Mouse (Mus musculus) frontal cortex, adult 2 months (tissue): ENCODE results near the gene Gm10721. TPM values are rescaled to one million over a fixed set of nuclear protein-coding genes. Genes with fewer than 3 reads are reported as not detected.
"Not testable (repeated sequence)": the region's sequence is repeated elsewhere in the genome, so short reads cannot be mapped to it uniquely, and the experiment has no call there.

Experiments
- DNase-seq, 2 experiments: peaks; one replicate each; pipeline ENCODE4 v3.0.0; 2022; ENCODE audit warnings: low spot score in 1 of 2; ENCODE audit errors: extremely low spot score in 1 of 2
- polyA plus RNA-seq: library from polyadenylated mRNA; depleted of rRNA; stranded (reverse); fragments of >200 nt; gene quantifications from 2 replicates; pipeline ENCODE4 v1.2.3, GENCODE M21; 2012; rRNA removed

The Gm10721 gene
- polyA plus RNA-seq: not detected in 2 replicates

GRCm38 (mm10) chr9:3012733-3013279, at the start of gene Gm10721:
TSS of gene Gm10721 (plus strand) at chr9:3013140.
- not testable (repeated sequence) for DNase-seq

DNA sequence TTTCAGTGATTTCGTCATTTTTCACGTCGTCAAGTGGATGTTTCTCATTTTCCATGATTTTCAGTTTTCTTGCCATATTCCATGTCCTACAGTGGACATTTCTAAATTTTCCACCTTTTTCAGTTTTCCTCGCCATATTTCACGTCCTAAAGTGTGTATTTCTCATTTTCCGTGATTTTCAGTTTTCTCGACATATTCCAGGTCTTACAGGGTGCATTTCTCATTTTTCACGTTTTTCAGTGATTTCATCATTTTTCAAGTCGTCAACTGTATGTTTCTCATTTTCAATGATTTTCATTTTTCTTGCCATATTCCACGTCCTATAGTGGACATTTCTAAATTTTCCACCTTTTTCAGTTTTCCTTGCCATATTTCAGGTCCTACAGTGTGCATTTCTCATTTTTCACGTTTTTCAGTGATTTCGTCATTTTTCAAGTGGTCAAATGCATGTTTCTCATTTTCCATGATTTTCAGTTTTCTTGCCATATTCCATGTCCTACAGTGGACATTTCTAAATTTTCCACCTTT, 12.4 kb upstream of the Gm10721 start, which contains the start of gene Gm10722:
Gene Gm10722, plus strand, starts transcription at position 478 of the 528 bp plus-strand sequence.
- not testable (repeated sequence) for DNase-seq

- DNase-seq: peak in 1 of 2 experiments; percentile 10
Observed at GRCm38 (mm10) chr9:3001006-3001405, 11.9 kb upstream of the Gm10721 start.

DNA sequence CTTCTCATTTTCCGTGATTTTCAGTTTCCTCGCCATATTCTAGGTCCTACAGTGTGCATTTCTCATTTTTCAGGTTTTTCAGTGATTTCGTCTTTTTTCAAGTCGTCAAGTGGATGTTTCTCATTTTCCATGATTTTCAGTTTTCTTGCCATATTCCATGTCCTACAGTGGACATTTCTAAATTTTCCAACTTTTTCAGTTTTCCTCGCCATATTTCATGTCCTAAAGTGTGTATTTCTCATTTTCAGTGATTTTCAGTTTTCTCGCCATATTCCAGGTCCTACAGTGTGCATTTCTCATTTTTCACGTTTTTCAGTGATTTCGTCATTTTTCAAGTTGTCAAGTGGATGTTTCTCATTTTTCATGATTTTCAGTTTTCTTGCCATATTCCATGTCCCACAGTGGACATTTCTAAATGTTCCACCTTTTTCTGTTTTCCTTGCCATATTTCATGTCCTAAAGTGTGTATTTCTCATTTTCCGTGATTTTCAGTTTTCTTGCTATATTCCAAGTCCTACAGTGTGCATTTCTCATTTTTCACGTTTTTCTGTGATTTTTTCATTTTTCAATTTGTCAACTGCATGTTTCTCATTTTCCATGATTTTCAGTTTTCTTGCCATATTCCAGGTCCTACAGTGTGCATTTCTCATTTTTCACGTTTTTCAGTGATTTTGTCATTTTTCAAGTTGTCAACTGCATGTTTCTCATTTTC, 10.8 kb upstream of the Gm10721 start:
- peak; percentile 100 for DNase-seq

GRCm38 (mm10) chr9:3002794-3003396, 10.0 kb upstream of the Gm10721 start, which contains the start of gene Gm11168:
TSS of gene Gm11168 (plus strand) at chr9:3003346.
- not testable (repeated sequence) for DNase-seq

GRCm38 (mm10) chr9:3006179-3006578, 6.8 kb upstream of the Gm10721 start:
- not testable (repeated sequence) for DNase-seq

- DNase-seq: peak; percentile 95 to 100
Observed at GRCm38 (mm10) chr9:3006636-3007035, 6.3 kb upstream of the Gm10721 start.

GRCm38 (mm10) chr9:3007272-3007671, 5.7 kb upstream of the Gm10721 start:
- DNase-seq: not testable (repeated sequence)

DNA sequence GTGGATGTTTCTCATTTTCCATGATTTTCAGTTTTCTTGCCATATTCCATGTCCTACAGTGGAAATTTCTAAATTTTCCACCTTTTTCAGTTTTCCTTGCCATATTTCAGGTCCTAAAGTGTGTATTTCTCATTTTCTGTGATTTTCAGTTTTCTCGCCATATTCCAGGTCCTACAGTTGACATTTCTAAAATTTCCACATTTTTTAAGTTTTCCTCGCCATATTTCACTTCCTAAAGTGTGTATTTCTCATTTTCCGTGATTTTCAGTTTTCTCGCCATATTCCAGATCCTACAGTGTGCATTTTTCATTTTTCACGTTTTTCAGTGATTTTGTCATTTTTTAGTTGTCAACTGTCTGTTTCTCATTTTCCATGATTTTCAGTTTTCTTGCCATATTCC, 3.6 kb upstream of the Gm10721 start:
- not testable (repeated sequence) for DNase-seq

DNA sequence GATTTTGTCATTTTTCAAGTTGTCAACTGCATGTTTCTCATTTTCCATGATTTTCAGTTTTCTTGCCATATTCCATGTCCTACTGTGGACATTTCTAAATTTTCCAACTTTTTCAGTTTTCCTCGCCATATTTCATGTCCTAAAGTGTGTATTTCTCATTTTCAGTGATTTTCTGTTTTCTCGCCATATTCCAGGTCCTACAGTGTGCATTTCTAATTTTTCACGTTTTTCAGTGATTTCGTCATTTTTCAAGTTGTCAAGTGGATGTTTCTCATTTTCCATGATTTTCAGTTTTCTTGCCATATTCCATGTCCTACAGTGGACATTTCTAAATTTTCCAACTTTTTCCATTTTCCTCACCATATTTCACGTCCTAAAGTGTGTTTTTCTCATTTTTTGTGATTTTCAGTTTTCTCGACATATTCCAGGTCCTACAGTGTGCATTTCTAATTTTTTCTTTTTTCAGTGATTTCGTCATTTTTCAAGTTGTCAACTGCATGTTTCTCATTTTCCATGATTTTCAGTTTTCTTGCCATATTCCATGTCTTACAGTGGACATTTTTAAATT, 802 bp upstream of the Gm10721 start:
- not testable (repeated sequence) for DNase-seq

DNA sequence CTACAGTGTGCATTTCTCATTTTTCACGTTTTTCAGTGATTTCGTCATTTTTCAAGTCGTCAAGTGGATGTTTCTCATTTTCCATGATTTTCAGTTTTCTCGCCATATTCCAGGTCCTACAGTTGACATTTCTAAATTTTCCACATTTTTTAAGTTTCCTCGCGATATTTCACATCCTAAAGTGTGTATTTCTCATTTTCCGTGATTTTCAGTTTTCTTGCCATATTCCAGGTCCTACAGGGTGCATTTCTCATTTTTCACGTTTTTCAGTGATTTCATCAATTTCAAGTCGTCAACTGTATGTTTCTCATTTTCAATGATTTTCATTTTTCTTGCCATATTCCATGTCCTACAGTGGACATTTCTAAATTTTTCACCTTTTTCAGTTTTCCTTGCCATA, 2.4 kb downstream of the Gm10721 start, which contains the start of gene Gm10720:
Gene Gm10720, plus strand, starts transcription at position 301 of the 400 bp plus-strand sequence.
- not testable (repeated sequence) for DNase-seq

DNA sequence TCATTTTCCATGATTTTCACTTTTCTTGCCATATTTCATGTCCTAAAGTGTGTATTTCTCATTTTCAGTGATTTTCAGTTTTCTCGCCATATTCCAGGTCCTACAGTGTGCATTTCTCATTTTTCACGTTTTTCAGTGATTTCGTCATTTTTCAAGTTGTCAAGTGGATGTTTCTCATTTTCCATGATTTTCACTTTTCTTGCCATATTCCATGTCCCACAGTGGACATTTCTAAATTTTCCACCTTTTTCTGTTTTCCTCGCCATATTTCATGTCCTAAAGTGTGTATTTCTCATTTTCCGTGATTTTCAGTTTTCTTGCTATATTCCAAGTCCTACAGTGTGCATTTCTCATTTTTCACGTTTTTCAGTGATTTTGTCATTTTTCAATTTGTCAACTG, 3.0 kb downstream of the Gm10721 start:
- not testable (repeated sequence) for DNase-seq

GRCm38 (mm10) chr9:3017108-3017507, 4.2 kb downstream of the Gm10721 start, which contains the start of gene Gm10719:
TSS of gene Gm10719 (plus strand) at chr9:3017408.
- not testable (repeated sequence) for DNase-seq

DNA sequence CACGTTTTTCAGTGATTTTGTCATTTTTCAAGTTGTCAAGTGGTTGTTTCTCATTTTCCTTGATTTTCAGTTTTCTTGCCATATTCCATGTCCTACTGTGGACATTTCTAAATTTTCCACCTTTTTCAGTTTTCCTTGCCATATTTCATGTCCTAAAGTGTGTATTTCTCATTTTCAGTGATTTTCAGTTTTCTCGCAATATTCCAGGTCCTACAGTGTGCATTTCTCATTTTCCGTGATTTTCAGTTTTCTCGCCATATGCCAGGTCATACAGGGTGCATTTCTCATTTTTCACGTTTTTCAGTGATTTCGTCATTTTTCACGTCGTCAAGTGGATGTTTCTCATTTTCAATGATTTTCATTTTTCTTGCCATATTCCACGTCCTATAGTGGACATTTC, 6.0 kb downstream of the Gm10721 start:
- DNase-seq: not testable (repeated sequence)

GRCm38 (mm10) chr9:3019835-3020727, 7.1 kb downstream of the Gm10721 start:
- peak; percentile 60 to 80 for DNase-seq

GRCm38 (mm10) chr9:3022316-3023008, 9.5 kb downstream of the Gm10721 start:
- peak; percentile 84 to 86 for DNase-seq

GRCm38 (mm10) chr9:3023312-3023984, 10.5 kb downstream of the Gm10721 start, which contains the start of gene Gm10718:
TSS of gene Gm10718 (plus strand) at chr9:3023547.
- DNase-seq: peak; percentile 34 to 46

DNA sequence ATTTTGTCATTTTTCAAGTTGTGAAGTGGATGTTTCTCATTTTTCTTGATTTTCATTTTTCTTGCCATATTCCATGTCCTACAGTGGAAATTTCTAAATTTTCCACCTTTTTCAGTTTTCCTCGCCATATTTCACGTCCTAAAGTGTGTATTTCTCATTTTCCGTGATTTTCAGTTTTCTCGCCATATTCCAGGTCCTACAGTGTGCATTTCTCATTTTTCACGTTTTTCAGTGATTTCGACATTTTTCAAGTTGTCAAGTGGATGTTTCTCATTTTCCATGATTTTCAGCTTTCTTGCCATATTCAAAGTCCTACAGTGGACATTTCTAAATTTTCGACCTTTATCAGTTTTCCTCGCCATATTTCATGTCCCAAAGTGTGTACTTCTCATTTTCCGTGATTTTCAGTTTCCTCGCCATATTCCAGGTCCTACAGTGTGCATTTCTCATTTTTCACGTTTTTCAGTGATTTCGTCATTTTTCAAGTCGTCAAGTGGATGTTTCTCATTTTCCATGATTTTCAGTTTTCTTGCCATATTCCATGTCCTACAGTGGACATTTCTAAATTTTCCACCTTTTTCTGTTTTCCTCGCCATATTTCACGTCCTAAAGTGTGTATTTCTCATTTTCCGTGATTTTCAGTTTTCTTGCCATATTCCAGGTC, 11.2 kb downstream of the Gm10721 start:
- DNase-seq: peak; percentile 97 to 100
